Comparison of ENCODE assay signal across 7 mouse cellular contexts in genomic region chr3:69317251-69318125, GRCm38 (mm10). TPM values are rescaled to one million over a fixed set of nuclear protein-coding genes. Genes with fewer than 3 reads are reported as not detected.
A peak's percentile ranks its signal among the peaks of the same experiment; 100 is the strongest.
DNase-seq lines count a peak whose midpoint lies in the region; ATAC-seq and TF ChIP-seq lines count a peak whose summit lies in the region.

No protein-coding gene starts in this region.

- peak; percentile 69 for DNase-seq in CD4-positive, CD25-positive, alpha-beta regulatory T cell, adult 2 months (ENCODE audit: low read depth, low spot score)
- DNase-seq in G1E (ENCODE audit: low spot score) = no peak
- peak; percentile 68 for DNase-seq in embryo, embryonic 10.5 days (ENCODE audit: low spot score)
- DNase-seq in heart, embryonic 10.5 days (ENCODE audit: low spot score) = peak; percentile 83
- peak; percentile 41 for DNase-seq in kidney, postnatal 0 days (ENCODE audit: low spot score)
- DNase-seq in mesoderm, embryonic 11.5 days (ENCODE audit: low read depth, low spot score) = peak; percentile 54

- H3K27ac ChIP-seq in heart, embryonic 10.5 days = peak overlapping the region; percentile 97
- H3K27ac ChIP-seq in kidney, postnatal 0 days = peak overlapping the region; percentile 89; the same call in 1 of the 2 replicates
- peak overlapping the region; percentile 80 for H3K27ac ChIP-seq in stomach, embryonic 15.5 days

- peak overlapping the region; percentile 86 for H3K9ac ChIP-seq in kidney, postnatal 0 days (ENCODE audit: low read depth, low read length)
- peak overlapping the region; percentile 57 for H3K9ac ChIP-seq in stomach, embryonic 15.5 days

- H3K4me2 ChIP-seq in kidney, postnatal 0 days (ENCODE audit: low read length) = peak overlapping the region; percentile 83
- peak overlapping the region; percentile 84 for H3K4me2 ChIP-seq in stomach, embryonic 15.5 days

- H3K4me3 ChIP-seq in G1E (ENCODE audit: low read depth, low read length) = peak overlapping the region; percentile 75
- peak overlapping the region; percentile 72 for H3K4me3 ChIP-seq in heart, embryonic 10.5 days
- peak overlapping the region; percentile 72 for H3K4me3 ChIP-seq in kidney, postnatal 0 days (replicated peaks; ENCODE audit: low read depth, low read length)
- H3K4me3 ChIP-seq in stomach, embryonic 15.5 days (replicated peaks) = peak overlapping the region; percentile 78

- peaks cover 2% of the 10 kb centered on the region for H3K36me3 ChIP-seq in G1E (replicated peaks)
- H3K36me3 ChIP-seq in heart, embryonic 10.5 days = no peaks in the 10 kb centered on the region
- no peaks in the 10 kb centered on the region for H3K36me3 ChIP-seq in kidney, postnatal 0 days (ENCODE audit: insufficient read depth, low read length)
- H3K36me3 ChIP-seq in stomach, embryonic 15.5 days = no peaks in the 10 kb centered on the region

- no peak for ATAC-seq in G1E (ENCODE audit: extremely low read depth, insufficient number of reproducible peaks, low FRiP score, poor library complexity, severe bottlenecking)
- peak; percentile 14 for ATAC-seq in kidney, postnatal 0 days (replicated peaks; ENCODE audit: low FRiP score, low read depth)
- ATAC-seq in stomach, embryonic 15.5 days (ENCODE audit: insufficient read depth, low FRiP score, low read depth) = peak; percentile 9

- H3K9me3 ChIP-seq in G1E (replicated peaks) = peaks cover 11% of the 10 kb centered on the region
- H3K9me3 ChIP-seq in heart, embryonic 10.5 days = no peaks in the 10 kb centered on the region
- no peaks in the 10 kb centered on the region for H3K9me3 ChIP-seq in kidney, postnatal 0 days (replicated peaks; ENCODE audit: low read length)
- H3K9me3 ChIP-seq in stomach, embryonic 15.5 days = no peaks in the 10 kb centered on the region

- H3K4me1 ChIP-seq in G1E (ENCODE audit: insufficient read depth, low read depth, low read length) = peaks cover 24% of the 10 kb centered on the region
- peaks cover 16% of the 10 kb centered on the region for H3K4me1 ChIP-seq in heart, embryonic 10.5 days
- H3K4me1 ChIP-seq in kidney, postnatal 0 days (replicated peaks; ENCODE audit: insufficient read depth, low read length) = no peaks in the 10 kb centered on the region; the same call in none of the 2 replicates
- peaks cover 16% of the 10 kb centered on the region; the same call in 1 of the 2 replicates for H3K4me1 ChIP-seq in stomach, embryonic 15.5 days

- no peak for TF ChIP-seq CTCF in G1E (IDR thresholded peaks at IDR 0.05; ENCODE audit: low read depth, low read length)
- TF ChIP-seq CTCF in kidney, postnatal 0 days (IDR thresholded peaks at IDR 0.05; ENCODE audit: low read depth) = no peak

- WGBS in heart, embryonic 10.5 days = under 1% methylated on average over 73 of the region's 73 CpGs
- WGBS in kidney, postnatal 0 days = under 1% methylated on average over 73 of the region's 73 CpGs
- WGBS in stomach, embryonic 15.5 days = under 1% methylated on average over 73 of the region's 73 CpGs

- H3K27me3 ChIP-seq in G1E (ENCODE audit: insufficient read depth, low read length) = no peaks in the 10 kb centered on the region
- H3K27me3 ChIP-seq in heart, embryonic 10.5 days (ENCODE audit: insufficient read depth, poor library complexity, severe bottlenecking) = no peaks in the 10 kb centered on the region
- no peaks in the 10 kb centered on the region for H3K27me3 ChIP-seq in kidney, postnatal 0 days (ENCODE audit: insufficient read depth, low read length)
- H3K27me3 ChIP-seq in stomach, embryonic 15.5 days (replicated peaks) = no peaks in the 10 kb centered on the region

RNA-seq across cellular contexts. Expression of gene Ppm1l, which starts 0.8 kb away (rescaled TPM):
- total RNA-seq in G1E (2014; fragmentation: Nextera tagmentation) (12.8 and 16.6 TPM in 2 replicates), G1E (2017) (4.2 and 5.6 TPM in 2 replicates)
- polyA plus RNA-seq in G1E (2012) = 1.5 TPM in 2 replicates
- polyA plus RNA-seq in heart, embryonic 10.5 days (2016; fragmentation: Nextera tagmentation; extraction: Ambion mirVana) = 5.8 and 7.1 TPM in 2 replicates
- 5.6 and 5.8 TPM in 2 replicates for polyA plus RNA-seq in kidney, postnatal 0 days (2015; fragmentation: Nextera tagmentation; extraction: Ambion mirVana)
- 8.1 and 8.5 TPM in 2 replicates for polyA plus RNA-seq in stomach, embryonic 15.5 days (2015; fragmentation: Nextera tagmentation; extraction: Ambion mirVana)
